Mouse (Mus musculus) E14TG2a.4 (cell line): ENCODE measurements around the gene Eml2.

Experiments
- CTCF ChIP-seq: conservative IDR thresholded peaks from 2 replicates; pipeline ENCODE4 v1.5.1; 2014; ENCODE audit warnings: low read length
- NANOG ChIP-seq: IDR thresholded peaks from 2 replicates; pipeline ENCODE4 v1.6.1; 2014; ENCODE audit warnings: borderline replicate concordance, low read length, mixed read lengths

GRCm38 (mm10) chr7:19148875-19149541, 27.2 kb upstream of the Eml2 start, which contains the start of gene Qpctl:
- no peak for TF ChIP-seq CTCF
- TF ChIP-seq NANOG = no peak
